In genomic region chr15:52153421-52153820, GRCm38 (mm10) we compare ENCODE assay signal across 9 mouse cellular contexts.
DNase-seq lines count a peak whose midpoint lies in the region; ATAC-seq and TF ChIP-seq lines count a peak whose summit lies in the region.
"Had no signal": no experiment of that assay in that cellular context is flagged by ENCODE, and none has a peak within 500 bp of the region (broad histone marks: within the 10 kb centered on the region; RNA-seq: fewer than 3 reads in every experiment).

No protein-coding gene starts in this region.

- peak; percentile 76 for TF ChIP-seq CTCF in midbrain, postnatal 0 days (IDR thresholded peaks at IDR 0.05)

- H3K27me3 ChIP-seq in neural tube, embryonic 14.5 days (ENCODE audit: control insufficient read depth, insufficient read depth, low read length) = no peaks in the 10 kb centered on the region
- no peaks in the 10 kb centered on the region for H3K27me3 ChIP-seq in midbrain, postnatal 0 days (ENCODE audit: insufficient read depth, low read length)
- H3K27me3 ChIP-seq in forebrain, embryonic 13.5 days = no peaks in the 10 kb centered on the region

- H3K9me3 ChIP-seq in neural tube, embryonic 14.5 days (ENCODE audit: control insufficient read depth, low read length) = no peaks in the 10 kb centered on the region
- H3K9me3 ChIP-seq in midbrain, postnatal 0 days (ENCODE audit: low read length) = no peaks in the 10 kb centered on the region
- H3K9me3 ChIP-seq in forebrain, embryonic 13.5 days (replicated peaks) = no peaks in the 10 kb centered on the region
- H3K9me3 ChIP-seq: megakaryocyte, embryonic 14.5 days had no signal

- H3K4me2 ChIP-seq in neural tube, embryonic 14.5 days (ENCODE audit: low read depth, low read length) = no peak overlapping the region
- no peak overlapping the region for H3K4me2 ChIP-seq in midbrain, postnatal 0 days (ENCODE audit: low read depth, low read length, poor library complexity, severe bottlenecking)
- H3K4me2 ChIP-seq in forebrain, embryonic 13.5 days = no peak overlapping the region

- no peaks in the 10 kb centered on the region for H3K36me3 ChIP-seq in neural tube, embryonic 14.5 days (ENCODE audit: control insufficient read depth, insufficient read depth, low read length)
- no peaks in the 10 kb centered on the region for H3K36me3 ChIP-seq in midbrain, postnatal 0 days (ENCODE audit: insufficient read depth, low read length)
- H3K36me3 ChIP-seq in forebrain, embryonic 13.5 days (ENCODE audit: poor library complexity, severe bottlenecking) = no peaks in the 10 kb centered on the region

- WGBS in neural tube, embryonic 14.5 days = 29% methylated on average over 5 of the region's 5 CpGs
- WGBS in midbrain, postnatal 0 days = 28% methylated on average over 5 of the region's 5 CpGs
- WGBS in forebrain, embryonic 13.5 days = 30% methylated on average over 5 of the region's 5 CpGs

- no peaks in the 10 kb centered on the region for H3K4me1 ChIP-seq in neural tube, embryonic 14.5 days (ENCODE audit: control insufficient read depth, insufficient read depth, low read length)
- H3K4me1 ChIP-seq in midbrain, postnatal 0 days (ENCODE audit: insufficient read depth, low read length) = no peaks in the 10 kb centered on the region
- no peaks in the 10 kb centered on the region for H3K4me1 ChIP-seq in forebrain, embryonic 13.5 days
- H3K4me1 ChIP-seq: megakaryocyte, embryonic 14.5 days had no signal

- DNase-seq in frontal cortex, postnatal 25 days (ENCODE audit: low spot score in 2 of 2) = no peak
- DNase-seq in neural tube, embryonic 10.5 days (ENCODE audit: extremely low spot score, low spot score) = no peak
- peak; percentile 43 for DNase-seq in forelimb bud, embryonic 11.5 days (ENCODE audit: low read depth, low spot score)
- DNase-seq in midbrain, postnatal 0 days (ENCODE audit: low spot score) = peak; percentile 54
- no peak for DNase-seq in urinary bladder, postnatal 25 days (ENCODE audit: low spot score)

- no peak overlapping the region for H3K4me3 ChIP-seq in neural tube, embryonic 14.5 days (ENCODE audit: low read depth, low read length)
- H3K4me3 ChIP-seq in midbrain, postnatal 0 days (ENCODE audit: low read depth, low read length) = no peak overlapping the region
- no peak overlapping the region for H3K4me3 ChIP-seq in forebrain, embryonic 13.5 days
- H3K4me3 ChIP-seq: megakaryocyte, embryonic 14.5 days had no signal

- no peak overlapping the region for H3K27ac ChIP-seq in neural tube, embryonic 14.5 days (ENCODE audit: low read depth, low read length)
- H3K27ac ChIP-seq in midbrain, postnatal 0 days (ENCODE audit: low read depth, low read length) = no peak overlapping the region
- no peak overlapping the region for H3K27ac ChIP-seq in forebrain, embryonic 13.5 days

- ATAC-seq in frontal cortex, adult (ENCODE audit: low TSS enrichment) = peak; percentile 97
- 0 out of 2 replicates have a peak, but pooled peaks have one; percentile 53 for ATAC-seq in neural tube, embryonic 14.5 days (ENCODE audit: low read depth)
- no peak for ATAC-seq in midbrain, postnatal 0 days (ENCODE audit: low FRiP score)
- no peak for ATAC-seq in forebrain, embryonic 13.5 days

- H3K9ac ChIP-seq in neural tube, embryonic 14.5 days (replicated peaks; ENCODE audit: low read depth, low read length) = no peak overlapping the region
- H3K9ac ChIP-seq in midbrain, postnatal 0 days (replicated peaks; ENCODE audit: low read length, poor library complexity, severe bottlenecking) = no peak overlapping the region
- H3K9ac ChIP-seq in forebrain, embryonic 13.5 days = no peak overlapping the region

Comparison
In these comparisons a context has a peak if more than half of its experiments do, and no peak if none do; other contexts are left out.
1. ATAC-seq: peak in frontal cortex, adult (single experiment) and neural tube, embryonic 14.5 days (single experiment); none in midbrain, postnatal 0 days (single experiment) and forebrain, embryonic 13.5 days (single experiment).
2. DNase-seq: peak in forelimb bud, embryonic 11.5 days (single experiment) and midbrain, postnatal 0 days (single experiment); none in frontal cortex, postnatal 25 days (0 of 2), neural tube, embryonic 10.5 days (single experiment) and urinary bladder, postnatal 25 days (single experiment).